Mouse (Mus musculus): ENCODE results near the gene Noto.

DNA sequence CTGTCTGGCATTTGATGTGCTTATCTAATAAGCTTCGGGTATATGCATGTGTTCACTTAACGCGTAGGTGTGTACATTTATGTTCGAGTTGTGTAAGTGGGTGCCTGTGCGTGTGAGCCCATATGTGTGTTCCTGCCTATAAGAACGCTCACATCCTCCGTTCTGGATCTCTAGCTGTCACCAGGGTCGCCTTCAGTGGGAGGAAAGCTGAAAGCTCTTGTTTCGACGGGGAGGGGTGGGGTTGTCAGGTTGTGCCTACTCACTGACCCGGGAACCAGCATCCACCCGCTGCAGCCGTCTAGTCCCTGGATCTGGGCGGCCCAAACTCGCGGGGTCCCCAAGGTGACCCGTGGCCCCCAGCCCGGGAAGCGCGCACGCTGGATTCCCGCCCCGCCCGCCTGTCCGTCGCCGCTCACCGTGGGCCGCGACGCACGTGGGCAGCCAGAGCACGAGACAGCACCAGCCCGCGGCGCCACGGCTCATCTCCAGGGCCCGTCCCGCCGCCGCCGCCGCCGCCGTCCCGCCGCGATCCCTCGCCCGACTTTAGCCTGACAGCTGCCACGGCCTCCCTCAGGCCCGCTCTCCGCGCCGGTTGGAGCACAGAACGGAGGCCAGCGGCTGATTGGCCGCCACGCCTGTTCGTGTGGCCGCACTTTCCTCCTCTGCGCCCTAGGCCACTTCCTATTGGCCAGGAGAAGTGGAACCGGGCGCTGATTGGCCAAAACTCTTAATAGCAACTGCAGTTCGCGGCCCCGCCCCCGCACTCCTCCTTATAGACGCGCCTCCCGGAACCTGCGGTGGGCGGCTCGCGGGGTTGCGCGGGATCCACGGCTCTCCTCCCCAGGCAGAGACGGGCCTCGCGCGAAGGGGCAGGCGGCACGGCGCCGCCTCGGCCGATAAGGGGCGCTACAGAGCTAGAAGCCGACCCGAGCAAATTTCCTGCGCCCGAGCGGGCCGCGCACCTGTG lies 27.3 kb downstream of the Noto start, which contains the start of gene Cct7:
- TF ChIP-seq CTCF (IDR thresholded peaks at IDR 0.05; ENCODE audit: low read depth) (peak; percentile 72), EP300 (IDR thresholded peaks at IDR 0.05; ENCODE audit: low read depth) (peak; percentile 55; the same call in 1 of the 2 replicates)
